Mouse (Mus musculus) kidney, postnatal 0 days (tissue): Measurements from ENCODE around the gene Hist1h3f. TPM values are rescaled to one million over a fixed set of nuclear protein-coding genes. Genes with fewer than 3 reads are reported as not detected.
"Not testable (repeated sequence)": the region's sequence is repeated elsewhere in the genome, so short reads cannot be mapped to it uniquely, and the experiment has no call there.

Source experiments
- ATAC-seq: fragments of 200-750 bp; cut with Nextera tagmentation; replicated peaks from 2 replicates; pipeline ENCODE4 v1.8.0; 2017; ENCODE audit warnings: low read depth, moderate number of reproducible peaks, moderate TSS enrichment, moderate library complexity; ENCODE audit not compliant: low FRiP score
- DNase-seq: peaks from one replicate; pipeline ENCODE4 v3.0.0-alpha.2; 2016; ENCODE audit warnings: low spot score
- H3K27ac ChIP-seq: fragments of 300-500 bp; sonication (generic); 2 replicates; pipeline ENCODE4 v1.5.1; 2014; ENCODE audit warnings: mild to moderate bottlenecking
- H3K27me3 ChIP-seq: fragments of 300-500 bp; sonication (generic); 2 replicates; pipeline ENCODE4 v1.6.1; 2014; ENCODE audit warnings: low read length, mixed read lengths; ENCODE audit not compliant: insufficient read depth
- H3K36me3 ChIP-seq: fragments of 300-500 bp; sonication (generic); 2 replicates; pipeline ENCODE4 v1.6.1; 2014; ENCODE audit warnings: low read length, mixed read lengths; ENCODE audit not compliant: insufficient read depth
- H3K4me1 ChIP-seq: fragments of 300-500 bp; sonication (generic); replicated peaks from 2 replicates; pipeline ENCODE4 v1.6.1; 2014; ENCODE audit warnings: antibody characterized with exemption, low read length, mixed read lengths; ENCODE audit not compliant: insufficient read depth
- H3K4me2 ChIP-seq: fragments of 300-500 bp; sonication (generic); 2 replicates; pipeline ENCODE4 v1.6.1; 2014; ENCODE audit warnings: mild to moderate bottlenecking, low read length, moderate library complexity, mixed read lengths
- H3K4me3 ChIP-seq: fragments of 300-500 bp; sonication (generic); replicated peaks from 2 replicates; pipeline ENCODE4 v1.5.1; 2014; ENCODE audit warnings: low read depth, low read length
- H3K9ac ChIP-seq: fragments of 300-500 bp; sonication (generic); 2 replicates; pipeline ENCODE4 v1.6.1; 2014; ENCODE audit warnings: low read depth, low read length
- H3K9me3 ChIP-seq: fragments of 300-500 bp; sonication (generic); replicated peaks from 2 replicates; pipeline ENCODE4 v1.6.1; 2016; ENCODE audit warnings: low read length, inconsistent platforms, mixed read lengths
- CTCF ChIP-seq: IDR thresholded peaks from 2 replicates; pipeline ENCODE4 v1.5.1; 2016; ENCODE audit warnings: antibody characterized with exemption, low read depth, mild to moderate bottlenecking, moderate library complexity
- WGBS: fragments of 180-500 bp; shearing (Covaris S2); extraction: QIAGEN DNeasy Blood & Tissue Kit; methylation state at CpG from one replicate; pipeline ENCODE4 v1.1.7; 2014; 5-methylcytosine and 5-hydroxymethylcytosine counted together
- polyA plus RNA-seq: library from polyadenylated mRNA; unstranded; fragments of >200 nt; fragmentation: Nextera tagmentation; extraction: Ambion mirVana; gene quantifications from 2 replicates; pipeline ENCODE4 v1.2.1, GENCODE M21; 2015

Gene Hist1h3f
- polyA plus RNA-seq, 1 experiment from 2014 or later: 0.83 TPM

DNA sequence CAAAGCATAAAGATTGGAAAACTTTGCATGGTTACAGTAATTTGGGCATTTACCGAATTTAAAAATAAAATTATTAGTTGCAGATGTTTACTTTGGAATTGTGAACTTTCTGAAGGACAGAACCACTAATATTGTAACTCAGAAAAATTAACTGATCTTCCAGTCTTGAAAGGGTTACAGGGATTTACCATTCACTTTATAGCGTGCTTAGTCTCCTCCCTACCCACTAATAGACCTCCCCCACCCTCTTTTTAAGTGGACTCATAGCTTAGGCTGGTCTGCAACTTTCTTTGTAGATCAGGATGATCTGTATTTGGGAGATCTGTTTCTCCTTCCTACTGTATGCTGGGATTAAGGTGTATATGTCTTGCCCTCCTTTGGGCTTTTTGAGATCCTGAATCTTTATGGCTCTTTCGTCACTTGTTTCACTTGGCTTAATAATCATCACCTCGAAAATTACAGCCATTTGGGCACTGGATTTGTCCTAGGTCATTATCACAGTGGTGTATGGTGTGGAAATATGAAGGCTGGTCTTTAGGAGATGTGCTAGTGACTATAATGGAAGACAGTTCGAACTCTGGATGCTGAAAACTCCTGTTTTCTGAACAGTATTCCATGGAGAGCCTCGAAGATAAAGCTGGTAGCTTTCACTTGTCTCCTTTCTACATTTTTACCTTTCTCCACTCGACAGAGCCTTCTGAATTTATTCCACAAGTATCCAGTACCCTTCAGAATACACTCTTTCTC lies 7.6 kb upstream of the Hist1h3f start:
- peak; percentile 53 for DNase-seq
- WGBS: 13% methylated on average over 7 of the region's 7 CpGs
- Histone ChIP-seq H3K4me3 (peak overlapping the region; percentile 43), H3K9ac (peak overlapping the region; percentile 43; the same call in 1 of the 2 replicates), H3K27ac (no peak overlapping the region), H3K36me3 (no peaks in the 10 kb centered on the region), H3K4me1 (peaks cover 13% of the 10 kb centered on the region), H3K9me3 (no peaks in the 10 kb centered on the region), H3K27me3 (no peaks in the 10 kb centered on the region), H3K4me2 (peak overlapping the region; percentile 70)
- TF ChIP-seq CTCF: no peak
- no peak for ATAC-seq

DNA sequence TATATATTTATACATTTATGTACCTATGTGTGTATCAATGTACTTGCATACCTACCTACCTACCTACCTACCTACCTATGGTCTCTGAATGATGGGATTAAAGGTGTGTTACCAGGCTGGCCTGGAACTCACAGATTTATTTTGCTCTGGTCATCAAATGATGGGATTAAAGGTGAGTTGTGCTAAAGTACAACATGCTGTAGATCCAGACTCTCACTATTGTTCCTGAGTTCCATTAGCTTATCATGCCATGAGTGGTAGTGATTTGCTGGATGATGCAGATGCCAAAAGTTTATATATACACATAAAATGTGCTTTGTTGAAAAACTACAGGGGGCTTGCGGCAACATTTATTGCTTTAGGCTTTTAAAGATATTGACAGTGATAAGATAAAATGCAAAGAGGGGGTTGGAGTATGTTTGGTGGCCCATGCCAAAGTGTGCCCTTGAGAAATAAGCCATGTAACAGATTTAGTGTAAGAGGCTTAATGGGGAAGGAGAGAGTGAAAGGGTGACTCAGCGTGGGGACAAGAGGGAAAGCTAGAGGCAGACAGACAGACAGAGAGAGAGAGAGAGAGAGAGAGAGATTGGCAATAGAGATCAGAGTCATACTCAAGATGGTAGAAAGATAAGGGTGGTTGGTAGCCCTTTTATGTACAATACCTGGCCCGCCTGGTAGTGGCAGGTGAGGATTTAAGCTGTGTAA lies 6.7 kb upstream of the Hist1h3f start:
- ATAC-seq: no peak
- no peak overlapping the region for H3K9ac ChIP-seq

DNA sequence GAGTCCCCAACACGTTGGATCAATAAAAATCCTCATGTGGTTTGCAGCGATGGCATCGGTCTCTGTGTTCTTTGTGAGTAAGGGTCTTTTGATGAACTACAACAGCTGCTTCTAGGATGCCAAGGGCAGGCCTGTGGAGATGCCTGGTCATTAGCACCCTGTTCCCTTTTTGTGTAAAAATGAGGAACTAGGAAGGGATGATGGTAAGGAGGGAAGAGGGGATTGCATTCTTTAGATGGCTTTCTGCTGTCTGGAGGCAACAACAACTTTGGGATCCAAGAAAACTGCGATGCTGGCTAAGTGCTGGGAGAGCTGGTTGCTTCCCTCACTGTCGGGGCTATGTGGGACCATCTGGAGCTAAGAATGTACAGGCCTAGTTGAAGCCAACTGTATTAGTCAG lies 5.6 kb upstream of the Hist1h3f start:
- 73% methylated on average over 5 of the region's 5 CpGs for WGBS
- DNase-seq (no peak), ATAC-seq (no peak)
- no peak for TF ChIP-seq CTCF
- peaks cover 4% of the 10 kb centered on the region; the same call in 1 of the 2 replicates for H3K4me1 ChIP-seq
- H3K4me3 ChIP-seq: no peak overlapping the region
- H3K36me3 ChIP-seq: no peaks in the 10 kb centered on the region
- no peak overlapping the region for H3K9ac ChIP-seq
- H3K27me3 ChIP-seq: no peaks in the 10 kb centered on the region
- H3K9me3 ChIP-seq: no peaks in the 10 kb centered on the region
- H3K4me2 ChIP-seq: no peak overlapping the region
- H3K27ac ChIP-seq: no peak overlapping the region

More for the DNA sequence above, 6.7 kb upstream of the Hist1h3f start:
- no peak for TF ChIP-seq CTCF
- Histone ChIP-seq H3K4me1 (peaks cover 11% of the 10 kb centered on the region), H3K9me3 (no peaks in the 10 kb centered on the region), H3K27me3 (no peaks in the 10 kb centered on the region), H3K27ac (no peak overlapping the region), H3K4me2 (peak overlapping the region; percentile 70), H3K4me3 (peak overlapping the region; percentile 43; the same call in 1 of the 2 replicates), H3K36me3 (no peaks in the 10 kb centered on the region)
- 78% methylated on average over 3 of the region's 3 CpGs for WGBS
- DNase-seq: no peak

DNA sequence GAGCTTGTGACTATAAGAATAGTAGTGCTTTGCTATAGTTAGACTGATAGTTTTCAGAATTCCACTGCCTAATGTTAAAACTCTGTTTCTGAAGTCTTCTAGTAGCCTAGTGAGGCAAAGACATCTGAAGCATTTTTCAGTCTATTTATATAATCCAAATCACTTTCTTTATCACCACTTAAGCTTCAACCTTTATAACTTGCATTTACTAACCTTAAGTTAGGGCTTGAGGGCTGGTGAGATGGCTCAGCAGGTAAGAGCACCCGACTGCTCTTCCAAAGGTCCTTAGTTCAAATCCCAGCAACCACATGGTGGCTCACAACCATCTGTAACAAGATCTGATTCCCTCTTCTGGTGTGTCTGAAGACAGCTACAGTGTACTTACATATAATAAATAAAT lies 4.0 kb upstream of the Hist1h3f start:
- ATAC-seq, H3K27ac ChIP-seq, H3K4me2 ChIP-seq, DNase-seq, H3K9me3 ChIP-seq, H3K36me3 ChIP-seq, H3K4me1 ChIP-seq, H3K9ac ChIP-seq, H3K27me3 ChIP-seq, H3K4me3 ChIP-seq: not testable (repeated sequence)
- 85% methylated on average over 1 of the region's 1 CpGs for WGBS

DNA sequence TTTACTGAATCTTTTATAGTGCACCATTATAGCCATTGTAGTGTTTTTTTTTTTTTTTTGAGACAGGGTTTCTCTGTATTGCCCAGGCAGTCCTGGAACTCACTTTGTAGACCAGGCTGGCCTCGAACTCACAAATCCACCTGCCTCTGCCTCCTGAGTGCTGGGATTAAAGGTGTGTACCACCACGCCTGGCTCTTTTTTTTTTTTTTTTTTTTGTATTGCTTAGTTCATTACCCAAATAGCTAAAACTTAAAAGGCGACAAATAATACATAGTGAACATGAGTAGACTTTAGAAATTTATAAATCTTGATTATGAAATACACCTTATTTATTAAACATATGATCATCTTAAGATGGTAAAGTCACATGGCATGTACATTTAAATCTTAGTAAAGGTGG lies 2.4 kb upstream of the Hist1h3f start:
- H3K9ac ChIP-seq: no peak overlapping the region
- H3K27ac ChIP-seq: no peak overlapping the region
- no peaks in the 10 kb centered on the region for H3K9me3 ChIP-seq
- H3K4me2 ChIP-seq: no peak overlapping the region
- ATAC-seq (no peak), DNase-seq (no peak)
- no peaks in the 10 kb centered on the region for H3K27me3 ChIP-seq
- 86% methylated on average over 3 of the region's 3 CpGs for WGBS
- peaks cover 4% of the 10 kb centered on the region; the same call in 1 of the 2 replicates for H3K4me1 ChIP-seq
- no peak overlapping the region for H3K4me3 ChIP-seq
- TF ChIP-seq CTCF: no peak
- H3K36me3 ChIP-seq: no peaks in the 10 kb centered on the region

DNA sequence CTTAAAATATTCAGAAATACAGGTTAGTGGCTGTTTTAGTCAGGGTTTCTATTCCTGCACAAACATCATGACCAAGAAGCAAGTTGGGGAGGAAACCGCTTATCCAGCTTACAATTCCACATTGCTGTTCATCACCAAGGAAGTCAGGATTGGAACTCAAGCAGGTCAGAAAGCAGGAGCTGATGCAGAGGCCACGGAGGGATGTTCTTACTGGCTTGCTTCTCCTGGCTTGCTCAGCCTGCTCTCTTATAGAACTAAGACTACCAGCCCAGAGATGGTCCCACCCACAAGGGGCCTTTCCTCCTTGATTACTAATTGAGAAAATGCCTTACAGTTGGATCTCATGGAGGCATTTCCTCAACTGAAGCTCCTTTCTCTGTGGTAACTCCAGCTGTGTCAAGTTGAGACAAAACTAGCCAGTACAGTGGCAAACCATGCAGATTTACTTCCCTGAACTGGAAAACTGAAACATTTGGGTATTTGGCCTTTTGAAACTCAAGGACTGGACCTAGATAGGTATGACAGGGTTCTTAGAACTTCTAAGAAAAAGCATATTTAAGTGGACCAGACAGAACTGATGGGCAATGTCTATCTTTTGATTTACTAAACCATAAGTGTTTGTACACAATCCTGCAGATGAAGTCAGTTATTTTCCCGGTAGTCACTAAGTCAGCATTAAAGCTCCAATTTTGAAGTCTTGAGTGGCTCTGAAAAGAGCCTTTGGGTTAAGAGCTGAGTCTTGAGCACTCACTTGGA lies 1.4 kb upstream of the Hist1h3f start:
- H3K9ac ChIP-seq: peak overlapping the region; percentile 60
- peak overlapping the region; percentile 90 for H3K27ac ChIP-seq
- H3K4me3 ChIP-seq: peak overlapping the region; percentile 38
- DNase-seq, H3K9me3 ChIP-seq, H3K36me3 ChIP-seq, H3K27me3 ChIP-seq, H3K4me1 ChIP-seq, ATAC-seq: not testable (repeated sequence)
- peak overlapping the region; percentile 71 for H3K4me2 ChIP-seq
- WGBS: 6% methylated on average over 3 of the region's 3 CpGs

DNA sequence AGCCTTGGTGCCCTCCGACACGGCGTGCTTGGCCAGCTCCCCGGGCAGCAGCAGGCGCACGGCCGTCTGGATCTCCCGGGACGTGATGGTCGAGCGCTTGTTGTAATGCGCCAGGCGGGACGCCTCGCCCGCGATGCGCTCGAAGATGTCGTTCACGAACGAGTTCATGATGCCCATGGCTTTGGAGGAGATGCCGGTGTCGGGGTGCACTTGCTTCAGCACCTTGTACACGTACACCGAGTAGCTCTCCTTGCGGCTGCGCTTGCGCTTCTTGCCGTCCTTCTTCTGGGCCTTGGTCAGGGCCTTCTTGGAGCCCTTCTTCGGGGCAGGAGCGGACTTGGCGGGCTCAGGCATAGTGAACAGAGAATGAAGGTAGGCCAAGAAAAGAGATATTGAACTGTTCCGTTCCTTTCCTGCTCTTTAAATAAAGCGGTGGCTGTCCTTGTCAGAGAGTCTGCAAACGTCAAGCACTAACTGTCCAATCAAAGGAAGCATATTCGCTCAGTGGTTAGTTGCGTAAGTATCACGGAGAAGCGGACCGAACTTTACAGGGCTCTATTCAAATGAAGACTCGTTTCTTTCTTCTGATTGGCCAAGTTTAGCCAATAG lies 749 bp upstream of the Hist1h3f start, which contains the start of gene Hist1h2bh:
TSS of gene Hist1h2bh (minus strand) at position 394 of the 609 bp plus-strand sequence.
- not testable (repeated sequence) for H3K9me3 ChIP-seq, H3K36me3 ChIP-seq, H3K4me1 ChIP-seq, H3K27me3 ChIP-seq
- Histone ChIP-seq H3K9ac (peak within 1 kb of the TSS; percentile 60), H3K4me2 (peak within 1 kb of the TSS; percentile 71), H3K4me3 (peak within 1 kb of the TSS; percentile 43), H3K27ac (peak within 1 kb of the TSS; percentile 93)
- peak; percentile 92 for ATAC-seq
- peak; percentile 99 for DNase-seq
- WGBS: under 1% methylated on average over 26 of the region's 42 CpGs

DNA sequence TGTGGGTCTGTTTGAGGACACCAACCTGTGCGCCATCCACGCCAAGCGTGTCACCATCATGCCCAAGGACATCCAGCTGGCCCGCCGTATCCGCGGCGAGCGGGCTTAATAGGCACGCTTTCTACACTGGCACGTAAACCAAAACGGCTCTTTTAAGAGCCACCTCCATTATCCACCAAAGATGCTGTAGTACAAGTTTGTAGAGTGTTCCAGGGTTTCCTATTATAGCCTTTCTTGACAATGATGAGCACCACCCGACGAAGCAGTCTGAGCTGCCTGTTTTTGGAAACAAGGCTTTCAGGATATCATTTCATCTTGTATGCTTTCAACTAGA lies 902 bp downstream of the Hist1h3f start:
- Histone ChIP-seq H3K4me3 (peak overlapping the region; percentile 43), H3K4me2 (peak overlapping the region; percentile 71), H3K27ac (peak overlapping the region; percentile 93; the same call in 1 of the 2 replicates)
- not testable (repeated sequence) for H3K9ac ChIP-seq, DNase-seq, H3K36me3 ChIP-seq, H3K4me1 ChIP-seq, H3K27me3 ChIP-seq, H3K9me3 ChIP-seq
- ATAC-seq: peak; percentile 4; the same call in 1 of the 2 replicates
- WGBS: 0% methylated on average over 11 of the region's 14 CpGs
